Mouse (Mus musculus): ENCODE data around the gene Satb1.

Gene Satb1

GRCm38 (mm10) chr17:51832900-51833577 lies at the start of gene Satb1:
TSS of gene Satb1 (minus strand) at chr17:51833290.
- peak; percentile 75 for DNase-seq (ENCODE audit: low spot score)

- DNase-seq (ENCODE audit: low spot score): no peak
Observed at GRCm38 (mm10) chr17:51882566-51882965, 49.5 kb upstream of the Satb1 start.

GRCm38 (mm10) chr17:51880895-51881622 lies 48.0 kb upstream of the Satb1 start:
- no peak for DNase-seq (ENCODE audit: low spot score)

- DNase-seq (ENCODE audit: low spot score): no peak
Observed at GRCm38 (mm10) chr17:51880221-51880620, 47.1 kb upstream of the Satb1 start.

GRCm38 (mm10) chr17:51879736-51880135 lies 46.6 kb upstream of the Satb1 start:
- no peak for DNase-seq (ENCODE audit: low spot score)

GRCm38 (mm10) chr17:51879171-51879570 lies 46.1 kb upstream of the Satb1 start:
- DNase-seq (ENCODE audit: low spot score): no peak

GRCm38 (mm10) chr17:51876471-51876870 lies 43.4 kb upstream of the Satb1 start:
- no peak for DNase-seq (ENCODE audit: low spot score)

GRCm38 (mm10) chr17:51857616-51858015 lies 24.5 kb upstream of the Satb1 start:
- DNase-seq (ENCODE audit: low spot score): no peak

- DNase-seq (ENCODE audit: low spot score): no peak
Observed at GRCm38 (mm10) chr17:51856332-51856731, 23.2 kb upstream of the Satb1 start.

- no peak for DNase-seq (ENCODE audit: low spot score)
Observed at GRCm38 (mm10) chr17:51855261-51855660, 22.2 kb upstream of the Satb1 start.

GRCm38 (mm10) chr17:51853952-51854351 lies 20.9 kb upstream of the Satb1 start:
- DNase-seq (ENCODE audit: low spot score): no peak

GRCm38 (mm10) chr17:51840596-51840995 lies 7.5 kb upstream of the Satb1 start:
- no peak for DNase-seq (ENCODE audit: low spot score)

- no peak for DNase-seq (ENCODE audit: low spot score)
Observed at GRCm38 (mm10) chr17:51839484-51839883, 6.4 kb upstream of the Satb1 start.

GRCm38 (mm10) chr17:51836901-51837300 lies 3.8 kb upstream of the Satb1 start:
- no peak for DNase-seq (ENCODE audit: low spot score)

- DNase-seq (ENCODE audit: low spot score): no peak
Observed at GRCm38 (mm10) chr17:51836243-51836642, 3.2 kb upstream of the Satb1 start.

- peak; percentile 35 for DNase-seq (ENCODE audit: low spot score)
Observed at GRCm38 (mm10) chr17:51833578-51834361, 680 bp upstream of the Satb1 start.

- peak; percentile 27 for DNase-seq (ENCODE audit: low spot score)
Observed at GRCm38 (mm10) chr17:51832421-51832875, 642 bp downstream of the Satb1 start.

- DNase-seq (ENCODE audit: low spot score): peak; percentile 44
Observed at GRCm38 (mm10) chr17:51831702-51832420, 1.2 kb downstream of the Satb1 start.

GRCm38 (mm10) chr17:51831121-51831701 lies 1.9 kb downstream of the Satb1 start:
- peak; percentile 37 for DNase-seq (ENCODE audit: low spot score)

GRCm38 (mm10) chr17:51829436-51829835 lies 3.7 kb downstream of the Satb1 start:
- DNase-seq (ENCODE audit: low spot score): no peak

- no peak for DNase-seq (ENCODE audit: low spot score)
Observed at GRCm38 (mm10) chr17:51827922-51828410, 5.1 kb downstream of the Satb1 start.

Measured in embryo, embryonic 10.5 days (tissue).